Mouse (Mus musculus) bone marrow, adult 2 months (tissue): ENCODE results near the gene Peak1. TPM values are rescaled to one million over a fixed set of nuclear protein-coding genes. Genes with fewer than 3 reads are reported as not detected.

Experiments
- H3K27ac ChIP-seq: fragments of 200-500 bp; 2 replicates; pipeline ENCODE4 v1.5.1; 2012; ENCODE audit warnings: low read depth, mild to moderate bottlenecking, control low read depth, inconsistent platforms, low read length; ENCODE audit not compliant: control insufficient read depth, poor library complexity, insufficient read depth
- H3K4me1 ChIP-seq: fragments of 200-500 bp; 2 replicates; pipeline ENCODE4 v1.6.1; 2011; ENCODE audit warnings: low read length; ENCODE audit not compliant: control insufficient read depth, insufficient read depth
- H3K4me3 ChIP-seq: fragments of 200-500 bp; replicated peaks from 2 replicates; pipeline ENCODE3; 2011; ENCODE audit warnings: mild to moderate bottlenecking, low read depth, low read length, control low read depth; ENCODE audit not compliant: control insufficient read depth
- CTCF ChIP-seq: fragments of 200-500 bp; IDR thresholded peaks from 2 replicates; pipeline ENCODE4 v1.5.1; 2011; ENCODE audit warnings: low read length, control low read depth; ENCODE audit not compliant: control insufficient read depth, insufficient read depth
- POLR2A ChIP-seq: fragments of 200-500 bp; IDR thresholded peaks from 2 replicates; pipeline ENCODE4 v1.6.1; 2011; ENCODE audit warnings: low read depth, mild to moderate bottlenecking, control low read depth, low read length, borderline replicate concordance; ENCODE audit not compliant: control insufficient read depth
- WGBS: fragments of 180-500 bp; shearing (Covaris S2); methylation state at CpG from one replicate; pipeline ENCODE4 v1.1.7; 2018; 5-methylcytosine and 5-hydroxymethylcytosine counted together
- polyA plus RNA-seq: library from polyadenylated mRNA; stranded (reverse); fragments of >200 nt; gene quantifications from 2 replicates; pipeline ENCODE4 v1.2.4, GENCODE M21; 2011; ENCODE audit warnings: low replicate concordance; ENCODE audit not compliant: missing spikeins, insufficient read depth, insufficient read length

The Peak1 gene
- polyA plus RNA-seq, 1 experiment: 7.4 TPM

- H3K4me1 ChIP-seq: no peaks in the 10 kb centered on the region
- TF ChIP-seq CTCF (no peak), POLR2A (no peak)
- H3K27ac ChIP-seq: no peak overlapping the region
- 81% methylated on average over 2 of the region's 2 CpGs for WGBS
- H3K4me3 ChIP-seq: no peak overlapping the region
Measured at GRCm38 (mm10) chr9:56309079-56309478, 108.8 kb downstream of the Peak1 start.

DNA sequence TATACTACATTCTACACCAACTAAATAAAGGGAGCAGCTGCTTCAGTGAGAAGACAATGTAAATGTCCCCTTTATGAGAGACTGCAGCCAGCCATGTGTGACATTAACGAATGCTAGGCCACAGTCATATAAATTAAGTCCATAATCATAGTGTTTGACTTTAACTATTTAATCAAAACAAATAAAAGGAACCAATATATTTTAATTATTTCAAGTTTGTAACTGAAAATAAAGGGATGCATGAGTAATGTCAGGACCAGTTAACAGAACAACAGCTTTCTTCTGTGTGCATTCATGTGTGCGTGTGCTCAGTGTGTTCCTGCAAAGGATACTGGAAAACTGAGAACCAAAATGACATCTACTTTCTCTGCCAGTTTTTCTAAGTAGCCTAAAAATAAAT, 113.3 kb downstream of the Peak1 start:
- Histone ChIP-seq H3K4me3 (no peak overlapping the region), H3K27ac (no peak overlapping the region), H3K4me1 (no peaks in the 10 kb centered on the region)
- 85% methylated on average over 2 of the region's 2 CpGs for WGBS
- TF ChIP-seq POLR2A (no peak), CTCF (no peak)

DNA sequence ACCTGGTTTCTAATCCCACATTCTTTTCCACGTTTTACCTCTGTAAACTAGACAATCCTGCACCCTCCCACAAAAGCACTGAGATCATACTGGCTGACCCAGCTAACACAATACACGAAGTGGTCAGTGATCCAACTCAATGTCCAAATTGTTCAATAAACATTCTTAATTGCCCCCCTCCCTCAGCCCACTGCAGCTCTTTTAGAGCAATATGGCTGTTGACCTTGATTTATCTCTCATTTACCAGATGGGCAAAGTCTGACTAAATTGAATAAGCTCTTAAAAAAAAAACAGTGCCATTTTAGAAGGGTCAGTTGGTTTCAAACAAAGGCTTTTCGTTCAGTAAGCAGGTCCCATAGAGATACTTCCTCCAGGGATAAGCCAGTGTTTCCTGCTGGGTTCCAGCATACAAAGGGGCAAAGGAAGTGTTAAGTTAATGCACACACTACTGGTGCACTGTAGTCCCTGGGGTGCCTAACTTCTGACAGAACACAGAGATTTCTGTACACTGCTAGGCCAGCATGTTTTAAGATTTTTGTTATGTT, 114.9 kb downstream of the Peak1 start:
- TF ChIP-seq CTCF (no peak), POLR2A (no peak)
- no peak overlapping the region for H3K27ac ChIP-seq
- WGBS: 57% methylated on average over 3 of the region's 3 CpGs
- H3K4me3 ChIP-seq: no peak overlapping the region
- H3K4me1 ChIP-seq: no peaks in the 10 kb centered on the region

GRCm38 (mm10) chr9:56290019-56290418, 127.8 kb downstream of the Peak1 start:
- 91% methylated on average over 2 of the region's 2 CpGs for WGBS
- Histone ChIP-seq H3K4me1 (no peaks in the 10 kb centered on the region), H3K27ac (no peak overlapping the region), H3K4me3 (no peak overlapping the region)
- TF ChIP-seq CTCF: no peak
- TF ChIP-seq POLR2A: no peak

DNA sequence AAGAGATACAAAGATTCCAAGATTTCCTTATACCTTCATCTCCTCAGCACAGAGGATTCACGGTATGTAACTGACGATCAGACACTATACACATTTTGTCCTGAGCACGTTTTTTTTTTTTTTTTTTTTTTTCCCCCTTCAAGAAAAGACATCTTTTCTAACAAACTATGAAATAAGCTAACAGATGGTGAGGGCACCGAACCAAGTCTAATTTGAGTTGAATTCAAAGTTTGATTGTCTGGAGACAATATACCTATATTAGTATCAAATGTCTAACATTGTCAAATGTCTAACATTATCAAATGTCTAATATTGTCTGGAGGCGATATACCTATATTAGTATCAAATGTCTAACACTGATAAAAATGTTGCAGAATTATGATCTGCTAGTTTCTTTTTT, 135.4 kb downstream of the Peak1 start:
- Histone ChIP-seq H3K27ac (no peak overlapping the region), H3K4me1 (no peaks in the 10 kb centered on the region), H3K4me3 (no peak overlapping the region)
- 85% methylated on average over 5 of the region's 5 CpGs for WGBS
- no peak for TF ChIP-seq CTCF
- no peak for TF ChIP-seq POLR2A

DNA sequence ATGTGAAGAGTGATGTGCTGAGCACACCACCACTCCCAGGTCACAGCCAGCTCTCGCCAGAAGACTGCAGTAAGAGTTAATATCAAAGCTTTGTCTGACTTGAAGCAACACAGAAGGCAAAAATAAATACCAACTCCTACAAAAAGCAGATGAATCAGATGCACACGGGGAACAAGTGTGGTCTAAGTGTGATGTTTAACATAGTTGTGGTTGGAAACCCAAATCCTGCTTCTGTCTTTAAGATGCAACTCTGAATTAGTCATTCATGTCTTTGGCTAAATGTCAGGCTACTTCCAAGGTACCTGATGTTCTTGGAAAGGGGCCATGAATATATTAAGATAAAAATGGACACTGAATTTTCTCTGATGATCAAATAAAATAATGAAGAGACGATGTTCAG, 144.3 kb downstream of the Peak1 start:
- TF ChIP-seq POLR2A: no peak
- no peak overlapping the region for H3K27ac ChIP-seq
- WGBS: 79% methylated on average over 3 of the region's 3 CpGs
- no peaks in the 10 kb centered on the region; the same call in 1 of the 2 replicates for H3K4me1 ChIP-seq
- no peak overlapping the region for H3K4me3 ChIP-seq

DNA sequence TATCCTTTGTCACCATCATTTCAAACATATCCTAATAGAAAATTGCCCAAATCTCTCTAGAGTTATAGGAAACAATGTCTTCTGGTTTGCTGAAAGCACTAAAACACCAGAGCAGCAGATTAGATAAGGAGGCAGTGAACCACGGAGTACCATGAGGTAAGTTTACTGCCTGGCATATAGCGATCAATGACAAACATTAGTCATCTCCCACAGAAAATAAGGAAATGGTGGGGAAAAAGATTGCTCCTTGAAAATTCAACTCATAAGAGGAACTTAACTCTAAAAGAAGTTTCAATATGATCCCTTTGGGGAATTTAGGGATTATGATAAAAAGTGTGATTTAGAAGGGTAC, 145.6 kb downstream of the Peak1 start:
- no peak for TF ChIP-seq POLR2A
- no peak for TF ChIP-seq CTCF
- Histone ChIP-seq H3K27ac (no peak overlapping the region), H3K4me3 (no peak overlapping the region), H3K4me1 (no peaks in the 10 kb centered on the region; the same call in 1 of the 2 replicates)
- 52% methylated on average over 2 of the region's 2 CpGs for WGBS

DNA sequence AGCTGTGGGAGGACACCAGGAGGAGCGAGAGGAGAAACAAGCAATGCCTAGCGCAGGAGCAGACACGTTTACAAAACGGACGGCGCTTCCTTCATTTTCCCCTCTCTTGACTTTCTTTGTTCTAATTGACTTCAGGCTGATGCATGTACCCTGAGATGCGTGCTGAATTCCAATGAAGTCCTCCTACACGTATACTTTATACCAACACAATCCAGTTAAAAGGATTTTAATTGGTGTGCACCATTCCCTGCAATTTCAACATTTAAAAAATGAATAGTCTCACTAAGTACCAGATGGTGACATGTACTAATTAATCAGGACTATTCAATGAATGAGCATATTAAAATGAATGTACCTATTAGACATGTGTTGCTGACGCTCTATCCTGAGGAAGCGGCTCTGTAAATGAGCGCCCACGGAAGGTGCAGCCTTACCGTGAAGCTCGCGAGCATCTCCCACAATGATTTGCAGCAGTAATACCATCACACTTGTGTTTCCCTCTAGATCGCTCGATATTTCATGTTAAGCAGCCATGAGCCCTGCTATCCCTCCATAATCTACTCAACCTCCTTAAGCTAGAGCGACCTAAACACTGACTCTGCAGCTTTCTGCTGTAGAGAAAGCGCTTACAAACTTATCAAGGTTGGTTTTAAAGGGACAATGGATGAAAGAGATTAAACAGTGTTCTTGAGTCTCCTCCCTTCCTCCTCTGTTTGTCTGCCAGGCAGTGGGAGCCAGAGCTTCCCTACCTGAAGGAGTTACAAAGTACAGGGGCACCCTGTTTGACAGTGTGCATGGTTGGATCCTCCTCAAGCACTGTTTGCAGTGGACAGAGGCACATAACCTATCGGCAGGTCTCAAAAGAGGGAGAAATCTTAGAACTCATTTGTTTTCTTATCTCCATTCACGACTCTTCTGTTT, 146.3 kb downstream of the Peak1 start:
- no peak overlapping the region for H3K4me3 ChIP-seq
- no peak overlapping the region for H3K27ac ChIP-seq
- TF ChIP-seq CTCF (no peak), POLR2A (no peak)
- WGBS: 86% methylated on average over 21 of the region's 21 CpGs
- no peaks in the 10 kb centered on the region; the same call in 1 of the 2 replicates for H3K4me1 ChIP-seq

- WGBS: 81% methylated on average over 3 of the region's 3 CpGs
- H3K27ac ChIP-seq: no peak overlapping the region
Measured at GRCm38 (mm10) chr9:56269101-56269500, 148.8 kb downstream of the Peak1 start.

More at GRCm38 (mm10) chr9:56269101-56269500, 148.8 kb downstream of the Peak1 start:
- TF ChIP-seq POLR2A: no peak
- TF ChIP-seq CTCF: no peak
- no peak overlapping the region for H3K4me3 ChIP-seq
- no peaks in the 10 kb centered on the region; the same call in 1 of the 2 replicates for H3K4me1 ChIP-seq
